Mouse (Mus musculus) neural tube, embryonic 15.5 days (tissue): Measurements from ENCODE around the gene F9. TPM values are rescaled to one million over a fixed set of nuclear protein-coding genes. Genes with fewer than 3 reads are reported as not detected.
"Not testable (repeated sequence)": the region's sequence is repeated elsewhere in the genome, so short reads cannot be mapped to it uniquely, and the experiment has no call there.

Source experiments
- ATAC-seq: fragments of 200-750 bp; cut with Nextera tagmentation; 2 replicates; pipeline ENCODE4 v1.8.0; 2017; ENCODE audit warnings: mild to moderate bottlenecking, moderate TSS enrichment, moderate library complexity; ENCODE audit not compliant: low FRiP score
- H3K27ac ChIP-seq: fragments of 300-500 bp; sonication (generic); replicated peaks from 2 replicates; pipeline ENCODE4 v1.5.1; 2015; ENCODE audit warnings: mild to moderate bottlenecking, inconsistent platforms
- H3K27me3 ChIP-seq: fragments of 300-500 bp; sonication (generic); replicated peaks from 2 replicates; pipeline ENCODE4 v1.6.1; 2015; ENCODE audit warnings: inconsistent platforms
- H3K36me3 ChIP-seq: fragments of 300-500 bp; sonication (generic); 2 replicates; pipeline ENCODE4 v1.6.1; 2015; ENCODE audit warnings: inconsistent platforms
- H3K4me1 ChIP-seq: fragments of 300-500 bp; sonication (generic); 2 replicates; pipeline ENCODE4 v1.6.1; 2015; ENCODE audit warnings: inconsistent platforms
- H3K4me2 ChIP-seq: fragments of 300-500 bp; sonication (generic); 2 replicates; pipeline ENCODE4 v1.6.1; 2015; ENCODE audit warnings: inconsistent platforms, mild to moderate bottlenecking, moderate library complexity
- H3K4me3 ChIP-seq: fragments of 300-500 bp; sonication (generic); replicated peaks from 2 replicates; pipeline ENCODE4 v1.5.1; 2015; ENCODE audit warnings: mild to moderate bottlenecking, inconsistent platforms
- H3K9ac ChIP-seq: fragments of 300-500 bp; sonication (generic); replicated peaks from 2 replicates; pipeline ENCODE4 v1.6.1; 2015; ENCODE audit warnings: mild to moderate bottlenecking, inconsistent platforms
- H3K9me3 ChIP-seq: fragments of 300-500 bp; sonication (generic); replicated peaks from 2 replicates; pipeline ENCODE4 v1.6.1; 2016; ENCODE audit warnings: inconsistent platforms
- WGBS: fragments of 180-500 bp; shearing (Covaris S2); methylation state at CpG from one replicate; pipeline ENCODE4 v1.1.7; 2015; ENCODE audit warnings: mixed read lengths; 5-methylcytosine and 5-hydroxymethylcytosine counted together
- polyA plus RNA-seq: library from polyadenylated mRNA; unstranded; fragments of >200 nt; fragmentation: Nextera tagmentation; extraction: Ambion mirVana; gene quantifications from 2 replicates; pipeline ENCODE4 v1.2.1, GENCODE M21; 2015

Gene F9
- not detected in 2 replicates for polyA plus RNA-seq

DNA sequence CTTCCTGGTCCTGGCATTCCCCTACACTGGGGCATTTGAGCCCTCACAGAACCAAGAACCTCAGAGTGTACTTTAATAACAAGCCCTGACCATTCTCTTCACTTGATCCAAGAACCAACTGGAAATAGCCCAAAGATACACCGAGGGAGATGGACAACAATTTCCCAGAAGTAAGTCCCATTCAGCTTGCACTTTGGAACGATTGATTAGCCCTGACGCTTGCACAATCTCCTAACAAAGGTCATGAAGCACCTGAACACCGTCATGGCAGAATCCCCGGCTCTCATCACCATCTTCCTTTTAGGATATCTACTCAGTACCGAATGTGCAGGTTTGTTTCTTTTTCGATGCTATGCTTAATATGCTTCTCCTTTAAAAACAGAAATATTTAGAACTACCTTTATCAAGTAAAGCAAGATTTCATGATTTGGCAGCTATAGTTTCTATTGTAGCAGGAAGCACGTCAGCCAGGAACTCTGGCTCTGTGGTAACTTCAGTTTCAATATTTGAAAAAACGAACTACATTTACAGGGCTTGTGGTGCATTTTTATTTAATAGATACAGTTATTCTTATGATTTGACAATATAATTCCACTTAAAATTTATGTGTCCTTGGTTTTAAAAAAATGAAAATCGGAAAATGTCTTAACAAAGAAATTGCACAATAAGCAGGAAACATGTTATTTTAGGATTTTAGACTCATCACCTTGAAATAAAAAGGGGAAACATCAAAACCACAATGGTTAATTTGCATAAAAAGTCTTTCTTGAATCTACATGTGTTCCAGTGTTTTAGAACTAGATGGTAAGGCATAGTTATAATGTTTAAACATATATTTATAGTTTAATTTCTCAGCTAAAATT, at the start of gene F9:
Gene F9 (plus strand): TSS at position 244 of the 863 bp plus-strand sequence.
- no peaks in the 10 kb centered on the region for H3K9me3 ChIP-seq
- H3K36me3 ChIP-seq = no peaks in the 10 kb centered on the region
- no peaks in the 10 kb centered on the region for H3K4me1 ChIP-seq
- H3K27me3 ChIP-seq = no peaks in the 10 kb centered on the region
- ATAC-seq = no peak
- no peak within 1 kb of the TSS for H3K27ac ChIP-seq
- H3K9ac ChIP-seq = no peak within 1 kb of the TSS
- WGBS = 87% methylated on average over 10 of the region's 10 CpGs
- H3K4me2 ChIP-seq = no peak within 1 kb of the TSS
- no peak within 1 kb of the TSS for H3K4me3 ChIP-seq

DNA sequence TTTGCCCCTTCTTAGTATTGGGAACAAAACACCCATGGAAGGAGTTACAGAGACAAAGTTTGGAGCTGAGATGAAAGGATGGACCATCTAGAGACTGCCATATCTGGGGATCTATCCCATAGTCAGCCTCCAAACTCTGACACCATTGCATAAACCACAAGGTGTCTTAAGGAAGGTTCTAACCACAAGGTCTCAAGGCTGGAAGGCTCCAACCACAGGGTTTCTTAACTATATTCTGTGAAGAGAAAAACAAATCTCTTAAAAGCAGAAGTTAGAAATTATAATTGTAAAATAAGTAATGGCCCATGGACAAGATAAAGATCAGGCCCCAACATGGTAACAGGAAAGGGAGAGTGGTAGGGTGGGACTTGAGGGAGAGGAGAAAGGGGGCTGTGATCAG, 29.5 kb upstream of the F9 start:
- H3K4me3 ChIP-seq, H3K9me3 ChIP-seq, H3K27ac ChIP-seq, ATAC-seq, H3K9ac ChIP-seq, H3K27me3 ChIP-seq, H3K4me2 ChIP-seq, H3K36me3 ChIP-seq, H3K4me1 ChIP-seq: not testable (repeated sequence)

DNA sequence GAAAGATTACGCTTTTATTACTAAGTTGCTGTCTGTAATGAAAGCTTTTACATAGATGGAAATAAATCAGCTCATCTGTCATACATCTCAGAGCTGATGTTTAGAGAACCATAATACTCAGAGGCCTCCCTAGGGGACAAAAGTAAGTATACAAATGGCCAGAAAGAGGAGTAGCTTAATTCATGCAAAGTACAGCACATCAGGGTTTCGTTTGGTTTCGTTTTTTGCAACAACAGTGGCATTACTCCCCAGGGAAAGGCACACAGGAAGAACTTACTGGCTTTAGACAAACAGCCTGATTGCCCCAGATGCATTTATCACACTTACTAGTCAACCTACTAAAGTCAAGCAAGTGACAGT, 800 bp downstream of the F9 start:
- H3K4me1 ChIP-seq = no peaks in the 10 kb centered on the region
- no peak for ATAC-seq
- H3K36me3 ChIP-seq = no peaks in the 10 kb centered on the region
- H3K4me3 ChIP-seq = no peak overlapping the region
- H3K27ac ChIP-seq = no peak overlapping the region
- WGBS = 73% methylated on average over 3 of the region's 3 CpGs
- no peak overlapping the region for H3K9ac ChIP-seq
- H3K9me3 ChIP-seq = no peaks in the 10 kb centered on the region
- no peak overlapping the region for H3K4me2 ChIP-seq
- H3K27me3 ChIP-seq = no peaks in the 10 kb centered on the region

DNA sequence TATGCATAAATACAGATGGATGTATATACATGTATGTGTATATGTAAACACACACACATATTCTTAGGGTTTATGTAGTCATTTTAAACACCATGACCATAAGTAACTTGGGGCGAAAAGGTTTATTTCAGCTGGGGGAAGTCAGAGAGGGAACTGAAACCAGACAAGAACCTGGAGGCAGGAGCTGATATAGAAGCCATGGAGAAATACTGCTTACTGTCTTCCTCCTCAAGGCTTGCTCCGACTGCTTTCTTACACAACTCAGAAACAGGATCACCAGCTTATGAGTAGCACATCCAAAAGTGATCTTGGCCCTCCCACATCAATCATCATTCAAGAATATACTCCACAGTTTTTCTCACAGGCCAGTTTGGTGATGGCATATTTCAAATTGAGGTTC, 2.2 kb downstream of the F9 start:
- no peak overlapping the region for H3K4me3 ChIP-seq
- H3K9ac ChIP-seq = no peak overlapping the region
- no peak overlapping the region for H3K4me2 ChIP-seq
- no peak for ATAC-seq
- 88% methylated on average over 2 of the region's 2 CpGs for WGBS
- H3K27ac ChIP-seq = no peak overlapping the region
- H3K9me3 ChIP-seq = no peaks in the 10 kb centered on the region
- H3K4me1 ChIP-seq = no peaks in the 10 kb centered on the region
- no peaks in the 10 kb centered on the region for H3K36me3 ChIP-seq
- no peaks in the 10 kb centered on the region for H3K27me3 ChIP-seq

DNA sequence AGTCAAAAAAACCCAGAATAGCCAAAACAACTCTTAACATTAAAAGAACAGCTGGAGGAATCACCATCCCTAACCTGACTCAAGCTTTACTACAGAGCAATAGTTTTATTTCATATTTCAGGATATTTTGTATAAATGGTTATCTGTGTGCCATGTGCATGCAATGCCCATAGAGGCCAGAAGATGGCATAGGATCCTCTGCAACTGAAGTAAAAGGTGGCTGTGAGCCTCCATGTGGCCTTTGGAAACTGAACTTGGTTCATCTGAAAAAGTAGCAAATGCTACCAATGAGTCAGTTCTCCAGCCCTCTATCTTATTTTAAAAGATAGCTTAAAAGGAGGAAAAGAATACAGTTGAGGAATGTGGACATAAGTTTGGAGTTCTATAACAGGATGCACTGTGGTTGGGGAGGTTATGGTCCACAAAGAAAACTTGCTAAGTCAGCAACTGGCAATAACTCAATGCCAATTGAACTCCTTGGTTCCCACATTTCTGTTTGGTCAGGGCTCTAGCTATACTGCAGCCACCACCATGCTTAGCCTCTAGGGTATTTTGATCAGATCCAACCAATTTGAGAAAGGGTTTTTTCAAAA, 13.9 kb downstream of the F9 start:
- Histone ChIP-seq H3K9me3 (no peaks in the 10 kb centered on the region), H3K4me1 (no peaks in the 10 kb centered on the region), H3K36me3 (no peaks in the 10 kb centered on the region), H3K4me3 (no peak overlapping the region), H3K4me2 (no peak overlapping the region), H3K27ac (no peak overlapping the region), H3K27me3 (no peaks in the 10 kb centered on the region), H3K9ac (no peak overlapping the region)
- no peak for ATAC-seq

DNA sequence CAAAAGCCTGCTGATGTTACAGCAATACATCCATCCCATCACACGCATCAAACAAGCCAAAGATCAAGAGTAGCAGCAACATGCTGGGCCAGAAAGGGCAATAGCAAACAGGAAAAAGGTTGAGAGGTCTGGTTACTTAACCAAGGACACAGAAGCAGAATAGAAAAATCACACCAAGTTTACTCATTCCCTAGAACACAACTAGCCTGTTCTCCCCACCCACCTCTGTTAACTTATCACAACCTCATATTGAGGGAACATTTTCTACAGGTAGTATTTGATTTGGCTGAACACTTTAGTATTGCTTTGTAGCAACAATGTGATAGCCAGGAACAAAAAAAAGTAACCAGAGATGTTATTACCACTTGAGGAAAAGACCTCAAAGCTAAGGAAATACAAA, 15.3 kb downstream of the F9 start:
- H3K4me1 ChIP-seq = no peaks in the 10 kb centered on the region
- H3K27me3 ChIP-seq = no peaks in the 10 kb centered on the region
- H3K4me2 ChIP-seq = no peak overlapping the region
- no peak overlapping the region for H3K9ac ChIP-seq
- H3K36me3 ChIP-seq = no peaks in the 10 kb centered on the region
- WGBS = 75% methylated on average over 1 of the region's 1 CpGs
- H3K4me3 ChIP-seq = no peak overlapping the region
- no peak overlapping the region for H3K27ac ChIP-seq
- no peaks in the 10 kb centered on the region for H3K9me3 ChIP-seq
- ATAC-seq = no peak

DNA sequence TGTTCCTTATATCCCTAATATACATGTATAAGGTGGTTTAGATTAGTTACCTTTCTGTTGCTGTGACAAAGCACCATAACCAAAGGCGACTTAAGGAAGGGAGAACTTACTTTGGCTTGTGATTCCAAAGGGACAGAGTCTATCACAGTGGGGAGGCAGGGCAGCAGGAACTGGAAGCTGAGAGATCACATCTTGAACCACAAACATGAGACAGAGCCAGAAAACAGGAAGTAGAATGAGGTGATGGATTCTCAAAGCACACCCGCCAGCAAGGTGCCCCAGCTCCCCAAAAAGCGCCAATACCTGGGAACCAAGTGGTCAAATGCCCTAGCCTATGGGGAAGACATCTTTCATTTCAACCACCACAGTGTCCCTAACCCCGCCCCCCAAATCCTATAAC, 21.7 kb downstream of the F9 start:
- 91% methylated on average over 4 of the region's 4 CpGs for WGBS
- no peak for ATAC-seq

DNA sequence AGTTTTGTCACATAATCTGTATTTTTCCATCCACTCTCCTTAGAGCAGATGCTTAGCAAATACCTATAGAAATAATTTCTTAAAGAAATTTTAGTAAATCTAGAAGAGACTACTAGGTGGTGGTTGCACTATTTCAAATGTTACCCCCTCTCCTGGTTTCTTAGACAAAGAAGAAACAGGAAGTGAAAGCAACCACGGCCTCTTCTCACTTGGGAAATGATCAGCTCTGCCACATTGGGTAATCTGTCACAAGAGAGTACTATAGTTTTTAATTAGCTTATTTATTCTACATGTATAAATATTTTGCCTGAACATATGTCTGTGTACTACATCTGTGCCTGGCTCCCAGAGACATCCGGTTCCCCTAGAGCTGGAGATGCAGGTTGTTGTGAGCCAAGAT, 22.3 kb downstream of the F9 start:
- H3K27ac ChIP-seq = no peak overlapping the region
- ATAC-seq = no peak
- no peak overlapping the region for H3K4me3 ChIP-seq
- H3K4me2 ChIP-seq = no peak overlapping the region
- no peaks in the 10 kb centered on the region for H3K9me3 ChIP-seq
- H3K4me1 ChIP-seq = no peaks in the 10 kb centered on the region
- H3K9ac ChIP-seq = no peak overlapping the region
- WGBS = 76% methylated on average over 2 of the region's 2 CpGs
- H3K27me3 ChIP-seq = no peaks in the 10 kb centered on the region
- no peaks in the 10 kb centered on the region for H3K36me3 ChIP-seq

More for the DNA sequence above, 21.7 kb downstream of the F9 start:
- no peak overlapping the region for H3K27ac ChIP-seq
- H3K4me1 ChIP-seq = no peaks in the 10 kb centered on the region
- no peak overlapping the region for H3K4me3 ChIP-seq
- H3K9ac ChIP-seq = no peak overlapping the region
- H3K36me3 ChIP-seq = no peaks in the 10 kb centered on the region
- no peak overlapping the region for H3K4me2 ChIP-seq
- H3K27me3 ChIP-seq = no peaks in the 10 kb centered on the region
- H3K9me3 ChIP-seq = no peaks in the 10 kb centered on the region

DNA sequence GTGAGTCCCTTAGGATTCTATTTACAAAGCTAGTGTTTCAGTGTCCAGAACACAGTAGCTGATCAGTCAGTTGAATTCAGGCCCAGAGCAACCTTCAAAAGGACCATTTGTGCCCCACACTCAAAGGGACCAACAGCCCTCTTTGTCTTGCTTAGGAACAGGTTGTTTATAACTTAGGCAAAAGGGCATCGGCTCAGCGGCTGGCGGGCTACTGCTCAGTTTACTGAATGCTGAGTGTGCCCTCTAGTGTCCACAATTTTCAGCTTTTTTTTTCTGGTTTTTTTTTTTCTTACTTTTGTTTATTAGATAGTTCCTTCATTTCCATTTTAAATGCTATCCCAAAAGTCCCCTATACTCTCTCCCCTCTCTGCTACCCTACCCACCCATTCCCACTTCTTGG, 27.4 kb downstream of the F9 start:
- Histone ChIP-seq H3K36me3 (no peaks in the 10 kb centered on the region), H3K27ac (no peak overlapping the region), H3K27me3 (no peaks in the 10 kb centered on the region), H3K9ac (no peak overlapping the region), H3K4me3 (no peak overlapping the region), H3K9me3 (no peaks in the 10 kb centered on the region), H3K4me1 (no peaks in the 10 kb centered on the region), H3K4me2 (no peak overlapping the region)
- no peak for ATAC-seq
- 10% methylated on average over 3 of the region's 3 CpGs for WGBS

DNA sequence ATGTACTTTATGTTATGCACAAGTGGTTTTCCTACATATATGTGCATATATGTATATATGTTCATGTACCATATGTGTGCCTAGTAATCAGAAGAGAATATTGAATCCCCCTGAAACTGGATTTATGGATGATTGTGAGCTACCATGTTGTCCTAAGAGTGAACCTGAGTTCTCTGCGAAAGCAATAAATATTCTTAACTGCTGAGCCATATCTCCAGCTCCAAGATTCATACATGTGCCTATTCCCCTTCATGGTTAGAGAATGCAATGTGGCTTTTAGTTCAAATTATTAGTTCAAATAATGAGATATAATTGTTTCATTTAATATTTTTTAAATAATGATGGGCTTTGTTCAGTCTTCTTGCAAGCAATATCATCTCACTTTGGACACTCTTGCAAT, 55.5 kb downstream of the F9 start:
- Histone ChIP-seq H3K9ac (no peak overlapping the region), H3K27me3 (no peaks in the 10 kb centered on the region), H3K27ac (no peak overlapping the region), H3K4me1 (no peaks in the 10 kb centered on the region), H3K9me3 (no peaks in the 10 kb centered on the region), H3K4me3 (no peak overlapping the region), H3K4me2 (no peak overlapping the region), H3K36me3 (no peaks in the 10 kb centered on the region)
- ATAC-seq = no peak
- WGBS = 100% methylated on average over 1 of the region's 1 CpGs

DNA sequence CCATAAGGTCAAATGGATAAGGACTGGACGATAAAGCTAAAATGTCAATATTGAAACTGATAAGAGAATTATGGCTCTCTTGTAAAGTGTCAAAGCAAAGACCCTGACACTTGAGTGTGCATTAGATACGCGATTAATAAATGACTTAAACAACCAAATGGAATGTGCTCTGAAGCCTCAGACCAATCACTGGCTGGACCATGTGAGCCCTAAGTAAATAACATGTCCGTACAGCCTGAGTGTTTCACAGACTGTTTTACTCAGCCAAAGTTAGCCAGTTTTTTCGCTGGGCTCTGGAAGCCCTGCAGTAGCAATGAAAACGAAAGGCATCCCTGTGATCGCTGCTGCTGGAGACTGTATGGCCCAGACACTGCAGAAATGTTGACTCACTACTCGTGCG, 55.9 kb downstream of the F9 start:
- H3K4me2 ChIP-seq = no peak overlapping the region
- H3K9ac ChIP-seq = no peak overlapping the region
- H3K27ac ChIP-seq = no peak overlapping the region
- WGBS = 91% methylated on average over 9 of the region's 9 CpGs
- ATAC-seq = no peak
- no peaks in the 10 kb centered on the region for H3K27me3 ChIP-seq
- H3K4me3 ChIP-seq = no peak overlapping the region
- no peaks in the 10 kb centered on the region for H3K9me3 ChIP-seq
- H3K36me3 ChIP-seq = no peaks in the 10 kb centered on the region
- H3K4me1 ChIP-seq = no peaks in the 10 kb centered on the region

DNA sequence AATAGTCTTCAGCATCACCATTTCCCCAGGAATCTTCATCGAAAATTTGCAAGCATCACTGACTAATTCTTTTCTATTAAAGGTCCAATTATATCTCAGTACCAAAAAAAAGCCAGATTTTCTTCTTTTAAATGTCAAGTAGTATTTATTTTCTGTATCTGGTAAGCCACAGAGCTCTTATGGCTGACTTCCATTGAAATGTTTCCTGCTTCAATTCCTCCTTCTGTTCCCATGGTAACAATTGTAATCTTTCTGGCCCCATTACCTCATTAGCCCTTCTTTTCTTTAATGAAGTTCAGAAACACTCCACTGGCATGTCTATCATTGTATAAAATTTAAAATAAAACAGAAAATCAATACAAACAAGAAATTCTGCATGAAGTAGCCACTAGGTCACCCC, 76.1 kb downstream of the F9 start:
- no peaks in the 10 kb centered on the region for H3K4me1 ChIP-seq
- WGBS = 55% methylated on average over 1 of the region's 1 CpGs
- no peak overlapping the region for H3K4me3 ChIP-seq
- H3K9me3 ChIP-seq = no peaks in the 10 kb centered on the region
- no peak overlapping the region for H3K4me2 ChIP-seq
- no peak overlapping the region for H3K9ac ChIP-seq
- H3K36me3 ChIP-seq = no peaks in the 10 kb centered on the region
- no peak for ATAC-seq
- no peak overlapping the region for H3K27ac ChIP-seq
- H3K27me3 ChIP-seq = no peaks in the 10 kb centered on the region
